Mouse (Mus musculus): ENCODE data around the gene Sfxn3. TPM values are rescaled to one million over a fixed set of nuclear protein-coding genes. Genes with fewer than 3 reads are reported as not detected.

Sfxn3 gene
- polyA plus RNA-seq, 1 experiment = 29.2 TPM

- Histone ChIP-seq H3K27me3 (ENCODE audit: control insufficient read depth, insufficient read depth, insufficient read length) (no peaks in the 10 kb centered on the region), H3K36me3 (ENCODE audit: control insufficient read depth, insufficient read depth) (peaks cover 21% of the 10 kb centered on the region), H3ac (ENCODE audit: control insufficient read depth, insufficient read length, low read depth) (no peak overlapping the region), H3K79me3 (ENCODE audit: low read depth) (peaks cover 5% of the 10 kb centered on the region), H3K4me3 (ENCODE audit: insufficient read depth, poor library complexity, severe bottlenecking) (no peak overlapping the region), H3K79me2 (ENCODE audit: control insufficient read depth, insufficient read depth) (peaks cover 21% of the 10 kb centered on the region)
- TF ChIP-seq MYOG (IDR thresholded peaks at IDR 0.05; ENCODE audit: control insufficient read depth, extremely low read depth, insufficient read length) (no peak), MAX (IDR thresholded peaks at IDR 0.05) (no peak), USF1 (IDR thresholded peaks at IDR 0.05; ENCODE audit: low read depth) (no peak), FOSL1 (IDR thresholded peaks at IDR 0.05; ENCODE audit: insufficient read depth, low read length, poor library complexity, severe bottlenecking) (no peak), CTCF (IDR thresholded peaks at IDR 0.05; ENCODE audit: control insufficient read depth, insufficient read depth, insufficient read length) (no peak), MYOD1 (IDR thresholded peaks at IDR 0.05; ENCODE audit: control insufficient read depth, insufficient read length, low read depth) (no peak), CEBPB (IDR thresholded peaks at IDR 0.05; ENCODE audit: low read depth) (no peak)
Measured at GRCm38 (mm10) chr19:45026958-45027670, 20.2 kb upstream of the Sfxn3 start.

- no peak overlapping the region for H3K4me3 ChIP-seq (ENCODE audit: insufficient read depth, poor library complexity, severe bottlenecking)
- H3K36me3 ChIP-seq (ENCODE audit: control insufficient read depth, insufficient read depth) = peaks cover 14% of the 10 kb centered on the region
- TF ChIP-seq MYOD1 (IDR thresholded peaks at IDR 0.05; ENCODE audit: control insufficient read depth, insufficient read length, low read depth) (no peak), CEBPB (IDR thresholded peaks at IDR 0.05; ENCODE audit: low read depth) (no peak), MAX (IDR thresholded peaks at IDR 0.05) (no peak), CTCF (IDR thresholded peaks at IDR 0.05; ENCODE audit: control insufficient read depth, insufficient read depth, insufficient read length) (no peak), MYOG (IDR thresholded peaks at IDR 0.05; ENCODE audit: control insufficient read depth, extremely low read depth, insufficient read length) (no peak), FOSL1 (IDR thresholded peaks at IDR 0.05; ENCODE audit: insufficient read depth, low read length, poor library complexity, severe bottlenecking) (no peak), USF1 (IDR thresholded peaks at IDR 0.05; ENCODE audit: low read depth) (no peak)
- H3K79me2 ChIP-seq (ENCODE audit: control insufficient read depth, insufficient read depth) = peaks cover 14% of the 10 kb centered on the region
- H3K79me3 ChIP-seq (ENCODE audit: low read depth) = peaks cover 1% of the 10 kb centered on the region
- H3K27me3 ChIP-seq (ENCODE audit: control insufficient read depth, insufficient read depth, insufficient read length) = no peaks in the 10 kb centered on the region
- H3ac ChIP-seq (ENCODE audit: control insufficient read depth, insufficient read length, low read depth) = no peak overlapping the region
Measured at GRCm38 (mm10) chr19:45027848-45028247, 19.5 kb upstream of the Sfxn3 start.

- no peaks in the 10 kb centered on the region for H3K27me3 ChIP-seq (ENCODE audit: control insufficient read depth, insufficient read depth, insufficient read length)
- H3K36me3 ChIP-seq (ENCODE audit: control insufficient read depth, insufficient read depth) = peaks cover 14% of the 10 kb centered on the region
- H3K79me3 ChIP-seq (ENCODE audit: low read depth) = peaks cover 1% of the 10 kb centered on the region
- H3K4me3 ChIP-seq (ENCODE audit: insufficient read depth, poor library complexity, severe bottlenecking) = no peak overlapping the region
- H3K79me2 ChIP-seq (ENCODE audit: control insufficient read depth, insufficient read depth) = peaks cover 5% of the 10 kb centered on the region
- no peak for TF ChIP-seq FOSL1 (IDR thresholded peaks at IDR 0.05; ENCODE audit: insufficient read depth, low read length, poor library complexity, severe bottlenecking)
- no peak for TF ChIP-seq CTCF (IDR thresholded peaks at IDR 0.05; ENCODE audit: control insufficient read depth, insufficient read depth, insufficient read length)
- TF ChIP-seq CEBPB (IDR thresholded peaks at IDR 0.05; ENCODE audit: low read depth) = no peak
- TF ChIP-seq MYOG (IDR thresholded peaks at IDR 0.05; ENCODE audit: control insufficient read depth, extremely low read depth, insufficient read length) = no peak
- TF ChIP-seq MYOD1 (IDR thresholded peaks at IDR 0.05; ENCODE audit: control insufficient read depth, insufficient read length, low read depth) = no peak
- no peak for TF ChIP-seq MAX (IDR thresholded peaks at IDR 0.05)
- no peak for TF ChIP-seq USF1 (IDR thresholded peaks at IDR 0.05; ENCODE audit: low read depth)
- H3ac ChIP-seq (ENCODE audit: control insufficient read depth, insufficient read length, low read depth) = no peak overlapping the region
Measured at GRCm38 (mm10) chr19:45028746-45029145, 18.6 kb upstream of the Sfxn3 start.

- no peak for TF ChIP-seq USF1 (IDR thresholded peaks at IDR 0.05; ENCODE audit: low read depth)
- no peak for TF ChIP-seq MYOD1 (IDR thresholded peaks at IDR 0.05; ENCODE audit: control insufficient read depth, insufficient read length, low read depth)
- TF ChIP-seq MAX (IDR thresholded peaks at IDR 0.05) = no peak
- TF ChIP-seq CEBPB (IDR thresholded peaks at IDR 0.05; ENCODE audit: low read depth) = no peak
- no peak for TF ChIP-seq MYOG (IDR thresholded peaks at IDR 0.05; ENCODE audit: control insufficient read depth, extremely low read depth, insufficient read length)
- no peak for TF ChIP-seq CTCF (IDR thresholded peaks at IDR 0.05; ENCODE audit: control insufficient read depth, insufficient read depth, insufficient read length)
- TF ChIP-seq FOSL1 (IDR thresholded peaks at IDR 0.05; ENCODE audit: insufficient read depth, low read length, poor library complexity, severe bottlenecking) = no peak
- H3K4me3 ChIP-seq (ENCODE audit: insufficient read depth, poor library complexity, severe bottlenecking) = no peak overlapping the region
- H3K79me2 ChIP-seq (ENCODE audit: control insufficient read depth, insufficient read depth) = no peaks in the 10 kb centered on the region
Measured at GRCm38 (mm10) chr19:45029571-45029970, 17.7 kb upstream of the Sfxn3 start.

GRCm38 (mm10) chr19:45030111-45030510 is 17.2 kb upstream of the Sfxn3 start:
- Histone ChIP-seq H3K79me3 (ENCODE audit: low read depth) (no peaks in the 10 kb centered on the region), H3K36me3 (ENCODE audit: control insufficient read depth, insufficient read depth) (peaks cover 10% of the 10 kb centered on the region), H3ac (ENCODE audit: control insufficient read depth, insufficient read length, low read depth) (no peak overlapping the region), H3K27me3 (ENCODE audit: control insufficient read depth, insufficient read depth, insufficient read length) (no peaks in the 10 kb centered on the region), H3K4me3 (ENCODE audit: insufficient read depth, poor library complexity, severe bottlenecking) (no peak overlapping the region), H3K79me2 (ENCODE audit: control insufficient read depth, insufficient read depth) (no peaks in the 10 kb centered on the region)
- TF ChIP-seq CEBPB (IDR thresholded peaks at IDR 0.05; ENCODE audit: low read depth) (no peak), CTCF (IDR thresholded peaks at IDR 0.05; ENCODE audit: control insufficient read depth, insufficient read depth, insufficient read length) (peak; percentile 78)

More at GRCm38 (mm10) chr19:45029571-45029970, 17.7 kb upstream of the Sfxn3 start:
- Histone ChIP-seq H3K79me3 (ENCODE audit: low read depth) (no peaks in the 10 kb centered on the region), H3K36me3 (ENCODE audit: control insufficient read depth, insufficient read depth) (peaks cover 10% of the 10 kb centered on the region), H3ac (ENCODE audit: control insufficient read depth, insufficient read length, low read depth) (no peak overlapping the region), H3K27me3 (ENCODE audit: control insufficient read depth, insufficient read depth, insufficient read length) (no peaks in the 10 kb centered on the region)
